Mouse (Mus musculus) megakaryocyte, embryonic 14.5 days (primary cell): ENCODE results near the gene Ccdc62.

Experiments used
- FLI1 ChIP-seq: IDR thresholded peaks from 2 replicates; pipeline ENCODE4 v1.6.1; 2012; ENCODE audit warnings: low read length, inconsistent platforms, mixed read lengths
- GATA1 ChIP-seq: IDR thresholded peaks from 3 replicates; pipeline ENCODE4 v1.6.1; 2012; ENCODE audit warnings: mixed read lengths, low read length, inconsistent platforms, borderline replicate concordance

- TF ChIP-seq GATA1 (no peak), FLI1 (no peak)
Measured at GRCm38 (mm10) chr5:124000824-124001223, 70.3 kb downstream of the Ccdc62 start.
